Mouse (Mus musculus) layer of hippocampus, adult 6 months (tissue): ENCODE measurements around the gene Myo1e. TPM values are rescaled to one million over a fixed set of nuclear protein-coding genes. Genes with fewer than 3 reads are reported as not detected.

Experiments
- long read RNA-seq, 2 experiments: library from polyadenylated mRNA; unstranded; transcript quantifications; one replicate each; pipeline ENCODE4 v2.0.0; 2019 to 2020
- microRNA-seq: library from miRNA; unstranded; fragments of <30 nt; microRNA quantifications from one replicate; pipeline ENCODE4 v1.2.0, GENCODE M21; 2020
- polyA plus RNA-seq: library from polyadenylated mRNA; unstranded; fragments of <200 nt; fragmentation: Nextera tagmentation; gene quantifications from 2 replicates; pipeline ENCODE4 v1.2.3, GENCODE M21; 2021

Myo1e gene
- 3.9 and 4.4 TPM in 2 replicates for polyA plus RNA-seq
- long read RNA-seq, experiment 1, full-length matches to known transcripts: 2 of 7 reads
- long read RNA-seq, experiment 1, partial matches to known transcripts: 5 of 7 reads
- long read RNA-seq, experiment 1, other reads (novel, unspliced or antisense): 0 of 7 reads
- long read RNA-seq, experiment 2, full-length matches to known transcripts: 48 of 58 reads
- long read RNA-seq, experiment 2, partial matches to known transcripts: 7 of 58 reads
- long read RNA-seq, experiment 2, other reads (novel, unspliced or antisense): 3 of 58 reads

DNA sequence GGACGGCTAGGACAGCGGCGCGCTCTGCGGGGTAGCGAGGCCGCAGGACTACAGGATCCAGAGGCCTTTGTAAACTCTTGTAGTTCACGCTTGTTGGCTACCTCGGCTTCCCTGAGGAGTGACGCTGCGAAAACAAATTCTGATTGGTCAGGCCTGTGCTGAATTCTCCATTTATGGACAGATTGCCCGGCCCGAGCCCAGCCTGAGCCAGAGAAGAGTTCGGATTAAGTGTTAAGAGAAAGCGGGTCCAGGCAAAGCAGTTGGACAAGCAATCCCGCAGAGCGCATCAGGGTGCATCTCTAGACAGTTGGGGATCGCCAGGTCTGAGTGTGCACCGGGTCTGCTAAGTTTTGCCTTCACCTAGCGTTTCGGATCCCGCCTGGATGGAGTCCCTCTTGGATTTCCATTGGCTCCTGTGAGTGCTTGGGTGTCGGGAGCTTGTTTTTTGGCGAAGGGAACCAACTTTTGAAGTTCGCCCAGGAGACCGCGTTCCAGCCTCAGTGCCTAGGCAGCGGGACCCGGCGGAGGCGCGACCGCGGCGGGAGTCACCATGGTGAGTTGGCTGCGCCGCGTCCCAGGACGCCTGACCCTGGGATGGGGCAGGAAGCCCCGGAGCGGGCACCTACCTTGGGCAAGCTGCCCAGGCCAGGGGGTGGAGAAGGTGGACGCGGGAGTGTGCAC, at the start of gene Myo1e:
Myo1e (plus strand) TSS at position 200 of the 681 bp plus-strand sequence.

DNA sequence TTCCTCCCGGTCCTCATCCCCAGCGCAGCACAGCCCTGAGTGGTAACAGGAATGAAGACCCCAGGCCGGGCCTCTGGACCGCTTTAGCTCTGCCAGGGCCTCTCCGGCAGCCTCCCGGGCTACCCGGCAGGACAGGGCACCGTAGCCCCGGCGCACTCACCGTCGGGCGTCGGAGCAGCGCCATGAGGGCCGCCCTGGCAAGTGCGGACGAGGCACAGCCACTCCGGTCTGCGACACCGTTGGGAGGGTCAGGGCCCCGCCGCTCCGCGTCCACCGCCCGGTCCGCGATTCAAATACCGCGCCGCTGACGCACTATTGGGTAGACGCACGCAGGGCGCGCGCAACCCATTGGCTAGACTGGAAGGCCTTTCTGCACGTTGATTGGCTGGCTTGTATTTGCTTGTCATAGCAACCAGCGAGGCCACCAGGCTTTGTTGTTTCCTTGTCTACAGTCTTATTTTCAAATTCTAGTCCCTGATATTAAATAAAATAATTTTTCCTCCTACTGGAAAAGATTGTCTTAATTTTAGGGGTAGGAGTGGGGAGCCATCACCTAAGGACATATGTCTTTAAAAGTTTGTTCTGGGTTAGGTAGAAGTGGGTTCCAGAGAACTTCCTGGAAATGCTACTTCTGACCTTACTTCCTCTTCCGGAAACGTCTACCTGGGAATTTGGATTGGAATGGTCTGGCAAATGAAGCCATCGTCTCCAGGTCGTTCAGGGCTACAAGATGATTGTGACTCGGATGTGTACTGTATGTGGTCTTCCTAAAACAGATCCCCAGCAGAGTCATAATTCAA, 214.3 kb downstream of the Myo1e start, which contains the start of gene Ccnb2:
Ccnb2 (minus strand) TSS at position 291 of the 800 bp plus-strand sequence.

Small RNA genes lying within 50 kb of the gene (microRNA-seq; reads per million reads assigned to microRNA genes)
- not detected for gene Mir5626

Other genes starting within 250 kb of the Myo1e start
- gene Bnip2, start 217.9 kb upstream of the Myo1e start, polyA plus RNA-seq: 28.7 and 32.7 TPM in 2 replicates
- 62.7 and 63.2 TPM in 2 replicates for gene Gtf2a2, start 194.8 kb upstream of the Myo1e start, polyA plus RNA-seq
- gene Gcnt3, start 169.3 kb upstream of the Myo1e start, polyA plus RNA-seq: not detected in 2 replicates
- 131 and 187 TPM in 2 replicates for gene Fam81a, start 64.8 kb upstream of the Myo1e start, polyA plus RNA-seq
- gene Ccnb2, start 214.2 kb downstream of the Myo1e start, polyA plus RNA-seq: 0.31 and 0.60 TPM in 2 replicates